Mouse (Mus musculus) CD4-positive, CD25-positive, alpha-beta regulatory T cell, adult 9 weeks (primary cell): ENCODE results near the gene Btnl10. TPM values are rescaled to one million over a fixed set of nuclear protein-coding genes. Genes with fewer than 3 reads are reported as not detected.

ENCODE experiments used
- polyA plus RNA-seq: library from polyadenylated mRNA; unstranded; fragments of 100-300 nt; shearing (Covaris generic); gene quantifications from one replicate; pipeline ENCODE4 v1.2.1, GENCODE M21; 2017

The Btnl10 gene
- not detected for polyA plus RNA-seq

GRCm38 (mm10) chr11:58917745-58918366 is at the start of gene Btnl10:
TSS of gene Btnl10 (plus strand) at chr11:58917908.

GRCm38 (mm10) chr11:58903511-58904409 is 13.9 kb upstream of the Btnl10 start, which contains the start of gene Zfp39:
TSS of gene Zfp39 (minus strand) at chr11:58904225.

GRCm38 (mm10) chr11:58938322-58939087 is 20.8 kb downstream of the Btnl10 start, which contains the start of gene Rnf187:
TSS of gene Rnf187 (minus strand) at chr11:58938916.

GRCm38 (mm10) chr11:58948542-58949479 is 31.1 kb downstream of the Btnl10 start, which contains the start of gene Hist3h2ba:
TSS of gene Hist3h2ba (plus strand) at chr11:58948920.

GRCm38 (mm10) chr11:58954420-58955142 is 36.9 kb downstream of the Btnl10 start, which contains the start of the genes Hist3h2a and Trim17:
TSS of gene Hist3h2a (plus strand) at chr11:58954685.
TSS of gene Trim17 (plus strand) at chr11:58954685.

Other genes starting within 250 kb of the Btnl10 start
- gene Olfr320, start 236.8 kb upstream of the Btnl10 start, polyA plus RNA-seq: not detected
- not detected for gene Olfr319, start 218.7 kb upstream of the Btnl10 start, polyA plus RNA-seq
- 0.09 TPM for gene Olfr318, start 193.9 kb upstream of the Btnl10 start, polyA plus RNA-seq
- not detected for gene Olfr317, start 178.7 kb upstream of the Btnl10 start, polyA plus RNA-seq
- gene Olfr316, start 165.2 kb upstream of the Btnl10 start, polyA plus RNA-seq: not detected
- gene Olfr315, start 144.7 kb upstream of the Btnl10 start, polyA plus RNA-seq: not detected
- gene Olfr314, start 135.0 kb upstream of the Btnl10 start, polyA plus RNA-seq: 0.10 TPM
- not detected for gene Fam183b, start 115.9 kb upstream of the Btnl10 start, polyA plus RNA-seq
- gene Olfr313, start 102.9 kb upstream of the Btnl10 start, polyA plus RNA-seq: not detected
- not detected for gene Olfr312, start 88.7 kb upstream of the Btnl10 start, polyA plus RNA-seq
- gene Olfr311, start 78.7 kb upstream of the Btnl10 start, polyA plus RNA-seq: not detected
- 10.2 TPM for gene Gm12258, start 70.8 kb upstream of the Btnl10 start, polyA plus RNA-seq
- gene 2810021J22Rik, start 50.7 kb upstream of the Btnl10 start, polyA plus RNA-seq: 14.1 TPM
- gene Zfp39, start 13.7 kb upstream of the Btnl10 start, polyA plus RNA-seq: 12.8 TPM
- 12.4 TPM for gene Rnf187, start 21.0 kb downstream of the Btnl10 start, polyA plus RNA-seq
- 25.7 TPM for gene Hist3h2ba, start 31.0 kb downstream of the Btnl10 start, polyA plus RNA-seq
- 18.3 TPM for gene Hist3h2a, start 36.8 kb downstream of the Btnl10 start, polyA plus RNA-seq
- 0.45 TPM for gene Trim17, start 36.8 kb downstream of the Btnl10 start, polyA plus RNA-seq
- gene Trim11, start 60.2 kb downstream of the Btnl10 start, polyA plus RNA-seq: 25.0 TPM
- gene Obscn, start 218.5 kb downstream of the Btnl10 start, polyA plus RNA-seq: not detected
- 0.93 TPM for gene Iba57, start 245.8 kb downstream of the Btnl10 start, polyA plus RNA-seq